Mouse (Mus musculus) stomach, postnatal 0 days (tissue): ENCODE data around the gene Nup133.

Source experiments
- CTCF ChIP-seq: IDR thresholded peaks from 2 replicates; pipeline ENCODE4 v1.5.1; 2016; ENCODE audit warnings: antibody characterized with exemption, low read depth, mild to moderate bottlenecking, moderate library complexity
- EP300 ChIP-seq: optimal IDR thresholded peaks from 2 replicates; pipeline ENCODE3; 2016; ENCODE audit warnings: antibody characterized with exemption

DNA sequence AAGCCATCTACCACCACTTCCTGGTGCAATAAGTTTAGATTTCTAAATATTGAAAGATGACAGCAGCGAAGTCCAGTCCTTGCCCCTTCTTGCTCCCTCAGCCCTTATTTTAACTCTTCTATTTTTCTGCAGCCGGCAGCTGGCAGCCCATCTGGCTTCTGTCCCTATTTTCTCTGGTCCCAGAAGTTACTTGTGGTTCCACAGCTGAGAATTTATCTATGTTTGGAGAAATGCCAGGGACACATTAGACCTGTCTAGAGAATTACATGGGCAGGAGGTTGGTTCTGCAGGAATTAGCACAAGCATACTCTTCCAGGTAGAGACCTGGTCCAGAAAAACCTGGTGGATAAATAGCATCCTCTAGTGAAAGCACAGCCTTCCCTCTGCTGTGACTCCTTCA lies 71.2 kb downstream of the Nup133 start:
- no peak for TF ChIP-seq CTCF
- no peak for TF ChIP-seq EP300
